Comparison of ENCODE assay signal across 12 mouse cellular contexts in genomic region chr8:13481089-13481554, GRCm38 (mm10). TPM values are rescaled to one million over a fixed set of nuclear protein-coding genes. Genes with fewer than 3 reads are reported as not detected.
A peak's percentile ranks its signal among the peaks of the same experiment; 100 is the strongest.
DNase-seq lines count a peak whose midpoint lies in the region; ATAC-seq lines count a peak whose summit lies in the region.
"Had no signal": no experiment of that assay in that cellular context is flagged by ENCODE, and none has a peak within 500 bp of the region (broad histone marks: within the 10 kb centered on the region; RNA-seq: fewer than 3 reads in every experiment).

No protein-coding gene starts in this region.

- DNase-seq in heart, adult 11 months = peak; percentile 96
- peak; percentile 33 for DNase-seq in NIH3T3 (ENCODE audit: low read depth)
- peak; percentile 65 to 78 for DNase-seq in gastrocnemius, adult 8-10 months (ENCODE audit: low spot score in 2 of 2)
- peak; percentile 70 for DNase-seq in heart, postnatal 4 days
- DNase-seq in right cerebral cortex, adult 2 months (ENCODE audit: low spot score in 2 of 2) = no peak

- no peak overlapping the region for H3K4me2 ChIP-seq in heart, embryonic 12.5 days

- H3K36me3 ChIP-seq in heart, embryonic 12.5 days = peaks cover 26% of the 10 kb centered on the region
- H3K36me3 ChIP-seq: forebrain, embryonic 10.5 days; limb, embryonic 10.5 days had no signal

- no peaks in the 10 kb centered on the region; the same call in 1 of the 2 replicates for H3K4me1 ChIP-seq in heart, embryonic 12.5 days (replicated peaks)
- H3K4me1 ChIP-seq: forebrain, embryonic 10.5 days; limb, embryonic 10.5 days had no signal

- H3K27ac ChIP-seq in heart, embryonic 12.5 days (ENCODE audit: poor library complexity, severe bottlenecking) = no peak overlapping the region
- H3K27ac ChIP-seq: forebrain, embryonic 10.5 days; hindbrain, postnatal 0 days; limb, embryonic 10.5 days had no signal

- no peak overlapping the region for H3K9ac ChIP-seq in heart, embryonic 12.5 days

- H3K4me3 ChIP-seq in heart, embryonic 12.5 days = no peak overlapping the region
- H3K4me3 ChIP-seq: forebrain, embryonic 10.5 days; limb, embryonic 10.5 days had no signal

- no peak for ATAC-seq in heart, embryonic 12.5 days (ENCODE audit: insufficient number of reproducible peaks, low FRiP score)
- ATAC-seq in activated CD4-positive, CD25-positive, alpha-beta regulatory T cell, adult 4 months = no peak
- ATAC-seq: hindbrain, postnatal 0 days had no signal

- H3K27me3 ChIP-seq in heart, embryonic 12.5 days (replicated peaks) = peaks cover 3% of the 10 kb centered on the region; the same call in 1 of the 2 replicates

- WGBS in heart, embryonic 12.5 days = 79% methylated on average over 7 of the region's 7 CpGs

- H3K9me3 ChIP-seq in heart, embryonic 12.5 days (replicated peaks) = no peaks in the 10 kb centered on the region
- H3K9me3 ChIP-seq: forebrain, embryonic 10.5 days; limb, embryonic 10.5 days had no signal

RNA-seq across cellular contexts. Expression of gene Gas6, which starts 13.2 kb away (rescaled TPM):
- 57.1 and 60.7 TPM in 2 replicates for polyA plus RNA-seq in heart, embryonic 12.5 days (2016; fragmentation: Nextera tagmentation; extraction: Ambion mirVana)
- total RNA-seq in gastrocnemius, adult 8-10 months (2022) = 100 to 1,000 TPM in 1 of 4 experiments, 10 to 100 TPM in 3; 62.5 to 101 (median 75.1) TPM
- total RNA-seq in heart, postnatal 4 days (2021) = 100 to 1,000 TPM; 148 to 153 TPM
- polyA plus RNA-seq in activated CD4-positive, CD25-positive, alpha-beta regulatory T cell, adult 4 months (2017; shearing (Covaris generic)) = not detected
- total RNA-seq: CH12.LX; neutrophil, adult 5-6 weeks had no signal

RNA-seq across cellular contexts. Expression of gene Tmem255b, which starts 46.1 kb away (rescaled TPM):
- polyA plus RNA-seq in heart, embryonic 12.5 days (2016; fragmentation: Nextera tagmentation; extraction: Ambion mirVana) = 0.38 and 0.53 TPM in 2 replicates
- total RNA-seq in gastrocnemius, adult 8-10 months (2022) = 1 to 10 TPM; 1.3 to 2.5 (median 2.2) TPM
- 1 to 10 TPM; 9.2 to 9.3 TPM for total RNA-seq in heart, postnatal 4 days (2021)
- polyA plus RNA-seq in activated CD4-positive, CD25-positive, alpha-beta regulatory T cell, adult 4 months (2017; shearing (Covaris generic)) = not detected
- total RNA-seq: CH12.LX; neutrophil, adult 5-6 weeks had no signal

Comparison
In these comparisons a context has a peak if more than half of its experiments do, and no peak if none do; other contexts are left out.
1. DNase-seq: peak in heart, adult 11 months (single experiment), NIH3T3 (single experiment), gastrocnemius, adult 8-10 months (2 of 2) and heart, postnatal 4 days (single experiment); none in right cerebral cortex, adult 2 months (0 of 2).